Comparison of ENCODE assay signal across 11 mouse cellular contexts in the genomic region with DNA sequence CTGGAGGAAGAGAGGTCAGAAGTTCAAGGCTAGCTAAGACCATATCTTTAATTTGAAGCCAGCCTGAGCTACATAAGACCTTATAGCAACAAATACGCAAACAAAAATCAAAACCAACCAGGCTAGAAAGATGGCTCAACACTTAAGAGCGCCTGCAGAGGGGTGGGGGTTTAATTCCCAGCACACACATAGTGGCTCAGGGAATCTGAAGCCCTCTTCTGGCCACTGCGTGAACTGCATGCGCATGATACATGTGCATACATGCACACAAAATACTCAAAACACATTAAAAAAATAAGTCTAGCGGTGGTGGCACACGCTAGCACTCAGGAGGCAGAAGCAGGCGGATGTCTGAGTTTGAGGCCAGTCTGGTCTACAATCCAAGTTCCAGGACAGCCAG. TPM values are rescaled to one million over a fixed set of nuclear protein-coding genes. Genes with fewer than 3 reads are reported as not detected.
A peak's percentile ranks its signal among the peaks of the same experiment; 100 is the strongest.
DNase-seq lines count a peak whose midpoint lies in the region; ATAC-seq and TF ChIP-seq lines count a peak whose summit lies in the region.
"Had no signal": no experiment of that assay in that cellular context is flagged by ENCODE, and none has a peak within 500 bp of the region (broad histone marks: within the 10 kb centered on the region; RNA-seq: fewer than 3 reads in every experiment).

No protein-coding gene starts in this region.

- peaks cover 96% of the 10 kb centered on the region for H3K27me3 ChIP-seq in embryonic facial prominence, embryonic 10.5 days (replicated peaks; ENCODE audit: low read depth, poor library complexity, severe bottlenecking)

- peaks cover 14% of the 10 kb centered on the region for H3K4me1 ChIP-seq in embryonic facial prominence, embryonic 10.5 days

- ATAC-seq in monocyte, adult 5-6 weeks (replicated peaks; ENCODE audit: insufficient number of reproducible peaks, low FRiP score, low TSS enrichment, poor library complexity, severe bottlenecking), result no peak
- no peak for ATAC-seq in inflammation-experienced regulatory T-cells, adult 6 months

- no peak for DNase-seq in layer of hippocampus, adult 2 months (ENCODE audit: low spot score in 2 of 2)
- no peak for DNase-seq in layer of hippocampus, postnatal 25 days (ENCODE audit: extremely low spot score in 1 of 2, low spot score in 1 of 2)
- peak; percentile 64 for DNase-seq in 3T3-L1 (ENCODE audit: low read depth, low spot score)
- DNase-seq in A20 (ENCODE audit: low read depth, low spot score), result peak; percentile 58
- DNase-seq in embryonic facial prominence, embryonic 10.5 days (ENCODE audit: low spot score), result peak; percentile 61
- DNase-seq in urinary bladder, adult 2 months (ENCODE audit: low spot score), result no peak

- H3K36me3 ChIP-seq in embryonic facial prominence, embryonic 10.5 days (replicated peaks), result no peaks in the 10 kb centered on the region
- H3K36me3 ChIP-seq: embryonic facial prominence, embryonic 13.5 days; lung, embryonic 15.5 days had no signal

- peak; percentile 76 for TF ChIP-seq CTCF in layer of hippocampus, adult 2 months (conservative IDR thresholded peaks at IDR 0.05)

- no peak overlapping the region for H3K27ac ChIP-seq in layer of hippocampus, adult 2 months
- no peak overlapping the region for H3K27ac ChIP-seq in embryonic facial prominence, embryonic 10.5 days (replicated peaks)
- H3K27ac ChIP-seq: embryonic facial prominence, embryonic 13.5 days; lung, embryonic 15.5 days had no signal

- no peak overlapping the region for H3K4me3 ChIP-seq in layer of hippocampus, adult 2 months
- no peak overlapping the region for H3K4me3 ChIP-seq in embryonic facial prominence, embryonic 10.5 days
- H3K4me3 ChIP-seq: embryonic facial prominence, embryonic 13.5 days; lung, embryonic 15.5 days had no signal

- H3K9me3 ChIP-seq in embryonic facial prominence, embryonic 10.5 days, result no peaks in the 10 kb centered on the region

- WGBS in embryonic facial prominence, embryonic 10.5 days, result 37% methylated on average over 7 of the region's 7 CpGs

RNA-seq across cellular contexts. Expression of gene Wnt1, which starts 3.9 kb away (rescaled TPM):
- not detected for total RNA-seq in layer of hippocampus, adult 2 months (2021)
- total RNA-seq in layer of hippocampus, postnatal 25 days (2021), result not detected
- 1.0 and 1.5 TPM in 2 replicates for polyA plus RNA-seq in embryonic facial prominence, embryonic 10.5 days (2016; fragmentation: Nextera tagmentation; extraction: Ambion mirVana)
- polyA plus RNA-seq in urinary bladder, adult 2 months (2012; rRNA removed), result 0.04 and 0.09 TPM in 2 replicates
- total RNA-seq in monocyte, adult 5-6 weeks (2017), result not detected in 3 replicates
- under 1 TPM in 1 of 3 experiments, not detected in 2; 0.15 TPM for polyA plus RNA-seq in inflammation-experienced regulatory T-cells, adult 6 months (2017; shearing (Covaris generic))
- polyA plus RNA-seq: embryonic facial prominence, embryonic 13.5 days; heart, embryonic 11.5 days; lung, embryonic 15.5 days had no signal

RNA-seq across cellular contexts. Expression of gene Wnt10b, which starts 7.8 kb away (rescaled TPM):
- under 1 TPM; 0.15 to 0.38 TPM for total RNA-seq in layer of hippocampus, adult 2 months (2021)
- under 1 TPM; 0.31 to 0.37 TPM for total RNA-seq in layer of hippocampus, postnatal 25 days (2021)
- 0.34 and 0.40 TPM in 2 replicates for polyA plus RNA-seq in embryonic facial prominence, embryonic 10.5 days (2016; fragmentation: Nextera tagmentation; extraction: Ambion mirVana)
- polyA plus RNA-seq in urinary bladder, adult 2 months (2012; rRNA removed), result 4.0 and 6.8 TPM in 2 replicates
- not detected in 3 replicates for total RNA-seq in monocyte, adult 5-6 weeks (2017)
- under 1 TPM in 1 of 3 experiments, not detected in 2; 0.15 TPM for polyA plus RNA-seq in inflammation-experienced regulatory T-cells, adult 6 months (2017; shearing (Covaris generic))
- polyA plus RNA-seq: heart, embryonic 11.5 days had no signal

RNA-seq across cellular contexts. Expression of gene Arf3, which starts 22.7 kb away (rescaled TPM):
- 100 to 1,000 TPM; 820 to 852 TPM for total RNA-seq in layer of hippocampus, adult 2 months (2021)
- total RNA-seq in layer of hippocampus, postnatal 25 days (2021), result 100 to 1,000 TPM; 759 to 832 TPM
- 41.6 and 43.1 TPM in 2 replicates for polyA plus RNA-seq in embryonic facial prominence, embryonic 10.5 days (2016; fragmentation: Nextera tagmentation; extraction: Ambion mirVana)
- 74.0 and 79.1 TPM in 2 replicates for polyA plus RNA-seq in urinary bladder, adult 2 months (2012; rRNA removed)
- total RNA-seq in monocyte, adult 5-6 weeks (2017), result 27.4 to 48.6 TPM (median 30.8 TPM) in 3 replicates
- polyA plus RNA-seq in inflammation-experienced regulatory T-cells, adult 6 months (2017; shearing (Covaris generic)), result 10 to 100 TPM; 35.5 to 38.0 (median 37.8) TPM

RNA-seq across cellular contexts. Expression of gene Ddn, which starts 23.5 kb away (rescaled TPM):
- 1,000 to 10,000 TPM; 1,636 to 1,683 TPM for total RNA-seq in layer of hippocampus, adult 2 months (2021)
- 1,000 to 10,000 TPM; 1,586 to 1,599 TPM for total RNA-seq in layer of hippocampus, postnatal 25 days (2021)
- not detected in 2 replicates for polyA plus RNA-seq in embryonic facial prominence, embryonic 10.5 days (2016; fragmentation: Nextera tagmentation; extraction: Ambion mirVana)
- polyA plus RNA-seq in urinary bladder, adult 2 months (2012; rRNA removed), result 0.04 and 0.08 TPM in 2 replicates
- not detected in 3 replicates for total RNA-seq in monocyte, adult 5-6 weeks (2017)
- polyA plus RNA-seq in inflammation-experienced regulatory T-cells, adult 6 months (2017; shearing (Covaris generic)), result not detected
- polyA plus RNA-seq: embryonic facial prominence, embryonic 13.5 days had no signal

RNA-seq across cellular contexts. Expression of gene Prkag1, which starts 45.6 kb away (rescaled TPM):
- 10 to 100 TPM; 50.3 to 51.9 TPM for total RNA-seq in layer of hippocampus, adult 2 months (2021)
- 10 to 100 TPM; 51.2 to 51.3 TPM for total RNA-seq in layer of hippocampus, postnatal 25 days (2021)
- 83.5 and 85.3 TPM in 2 replicates for polyA plus RNA-seq in embryonic facial prominence, embryonic 10.5 days (2016; fragmentation: Nextera tagmentation; extraction: Ambion mirVana)
- 83.1 and 89.5 TPM in 2 replicates for polyA plus RNA-seq in urinary bladder, adult 2 months (2012; rRNA removed)
- total RNA-seq in monocyte, adult 5-6 weeks (2017), result 128 to 132 TPM (median 132 TPM) in 3 replicates
- 100 to 1,000 TPM; 119 to 137 (median 129) TPM for polyA plus RNA-seq in inflammation-experienced regulatory T-cells, adult 6 months (2017; shearing (Covaris generic))

Comparison
In these comparisons a context has a peak if more than half of its experiments do, and no peak if none do; other contexts are left out.
1. DNase-seq: peak in 3T3-L1 (single experiment), A20 (single experiment) and embryonic facial prominence, embryonic 10.5 days (single experiment); none in layer of hippocampus, adult 2 months (0 of 2), layer of hippocampus, postnatal 25 days (0 of 2) and urinary bladder, adult 2 months (single experiment).
2. RNA of gene Arf3, which starts 22.7 kb away (total RNA-seq): 820 to 852 TPM in layer of hippocampus, adult 2 months and 759 to 832 TPM in layer of hippocampus, postnatal 25 days; 27.4 to 48.6 TPM in monocyte, adult 5-6 weeks; every median in the first group is over 10 times any median in the second.